Mouse (Mus musculus): ENCODE data around the gene Akap10. TPM values are rescaled to one million over a fixed set of nuclear protein-coding genes. Genes with fewer than 3 reads are reported as not detected.

The Akap10 gene
- total RNA-seq (2023) = 10 to 100 TPM; 50.8 to 56.8 TPM

GRCm38 (mm10) chr11:61930098-61930517, at the start of gene Akap10:
TSS of gene Akap10 (minus strand) at chr11:61930252.

GRCm38 (mm10) chr11:61956572-61957295, 26.7 kb upstream of the Akap10 start, which contains the start of gene Specc1:
TSS of gene Specc1 (plus strand) at chr11:61956763.

GRCm38 (mm10) chr11:61854988-61855411, 75.1 kb downstream of the Akap10 start, which contains the start of gene Ulk2:
TSS of gene Ulk2 (minus strand) at chr11:61855073.

Other genes with a start within 250 kb of the Akap10 start
- gene Fam83g, start 246.2 kb downstream of the Akap10 start, total RNA-seq (2023) = 1 to 10 TPM in 1 of 2 experiments, under 1 TPM in 1; 0.61 to 2.0 TPM
- gene Slc5a10, start 209.4 kb downstream of the Akap10 start, total RNA-seq (2023) = not detected
- 10 to 100 TPM; 34.6 to 41.4 TPM for gene Prpsap2, start 168.2 kb downstream of the Akap10 start, total RNA-seq (2023)
- 10 to 100 TPM; 31.0 to 32.1 TPM for gene Ulk2, start 75.2 kb downstream of the Akap10 start, total RNA-seq (2023)
- 1 to 10 TPM; 1.5 to 1.8 TPM for gene Specc1, start 26.5 kb upstream of the Akap10 start, total RNA-seq (2023)